Mouse (Mus musculus) forebrain, embryonic 12.5 days (tissue): ENCODE data around the gene Akt1s1. TPM values are rescaled to one million over a fixed set of nuclear protein-coding genes. Genes with fewer than 3 reads are reported as not detected.

Experiments
- ATAC-seq: fragments of 200-750 bp; cut with Nextera tagmentation; 2 replicates; pipeline ENCODE4 v1.8.0; 2017; ENCODE audit warnings: moderate TSS enrichment; ENCODE audit not compliant: low FRiP score
- H3K27ac ChIP-seq: fragments of 300-500 bp; sonication (generic); 2 replicates; pipeline ENCODE4 v1.5.1; 2016; ENCODE audit warnings: mild to moderate bottlenecking
- H3K27me3 ChIP-seq: fragments of 300-500 bp; sonication (generic); 2 replicates; pipeline ENCODE4 v1.6.1; 2016; ENCODE audit warnings: mild to moderate bottlenecking
- H3K36me3 ChIP-seq: fragments of 300-500 bp; sonication (generic); replicated peaks from 2 replicates; pipeline ENCODE4 v1.6.1; 2016; ENCODE audit warnings: mild to moderate bottlenecking
- H3K4me1 ChIP-seq: fragments of 300-500 bp; sonication (generic); 2 replicates; pipeline ENCODE4 v1.6.1; 2016
- H3K4me2 ChIP-seq: fragments of 300-500 bp; sonication (generic); 2 replicates; pipeline ENCODE4 v1.6.1; 2016; ENCODE audit warnings: mild to moderate bottlenecking, moderate library complexity
- H3K4me3 ChIP-seq: fragments of 300-500 bp; sonication (generic); replicated peaks from 2 replicates; pipeline ENCODE4 v1.5.1; 2016; ENCODE audit warnings: mild to moderate bottlenecking
- H3K9ac ChIP-seq: fragments of 300-500 bp; sonication (generic); 2 replicates; pipeline ENCODE4 v1.6.1; 2016; ENCODE audit warnings: mild to moderate bottlenecking
- H3K9me3 ChIP-seq: fragments of 300-500 bp; sonication (generic); 2 replicates; pipeline ENCODE4 v1.6.1; 2016
- WGBS: fragments of 180-500 bp; shearing (Covaris S2); methylation state at CpG from one replicate; pipeline ENCODE4 v1.1.7; 2016; 5-methylcytosine and 5-hydroxymethylcytosine counted together
- polyA plus RNA-seq: library from polyadenylated mRNA; unstranded; fragments of >200 nt; fragmentation: Nextera tagmentation; extraction: Ambion mirVana; gene quantifications from 2 replicates; pipeline ENCODE4 v1.2.1, GENCODE M21; 2016

Gene Akt1s1
- polyA plus RNA-seq, 1 experiment from 2014 or later, result 96.0 TPM

- Histone ChIP-seq H3K36me3 (peaks cover 42% of the 10 kb centered on the region), H3K4me2 (peak overlapping the region; percentile 96), H3K9me3 (no peaks in the 10 kb centered on the region), H3K27ac (no peak overlapping the region), H3K4me3 (peak overlapping the region; percentile 83; the same call in 1 of the 2 replicates), H3K9ac (peak overlapping the region; percentile 89), H3K27me3 (no peaks in the 10 kb centered on the region), H3K4me1 (peaks cover 39% of the 10 kb centered on the region)
- WGBS, result 87% methylated on average over 7 of the region's 7 CpGs
- no peak for ATAC-seq
Observed at GRCm38 (mm10) chr7:44890180-44890579, 41.4 kb downstream of the Akt1s1 start.

DNA sequence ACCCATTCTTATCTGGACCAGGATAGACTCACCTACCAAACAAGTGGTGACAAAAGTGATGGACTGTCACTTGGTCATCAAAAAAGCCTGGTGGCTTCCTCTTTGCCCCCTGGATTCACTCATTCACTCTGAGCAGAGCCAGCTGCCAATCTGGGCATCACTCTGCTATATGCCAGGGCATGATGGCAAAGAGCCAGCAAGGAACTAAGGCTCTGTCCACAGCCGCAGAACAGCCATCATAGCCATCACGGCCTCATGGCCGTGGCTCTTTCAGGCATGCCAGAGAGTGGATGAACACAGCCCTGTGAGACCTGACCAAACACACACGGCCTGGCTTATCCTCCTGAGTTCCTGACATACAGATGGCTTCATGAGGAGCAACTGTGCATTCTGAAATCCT, 41.9 kb downstream of the Akt1s1 start:
- no peak for ATAC-seq
- Histone ChIP-seq H3K4me1 (peaks cover 41% of the 10 kb centered on the region), H3K27me3 (no peaks in the 10 kb centered on the region), H3K9ac (peak overlapping the region; percentile 89), H3K4me3 (peak overlapping the region; percentile 83), H3K9me3 (no peaks in the 10 kb centered on the region), H3K36me3 (peaks cover 37% of the 10 kb centered on the region), H3K4me2 (peak overlapping the region; percentile 96), H3K27ac (0 out of 2 replicates have a peak overlapping the region, but pooled peaks have one; percentile 15)
- WGBS, result 73% methylated on average over 4 of the region's 4 CpGs

DNA sequence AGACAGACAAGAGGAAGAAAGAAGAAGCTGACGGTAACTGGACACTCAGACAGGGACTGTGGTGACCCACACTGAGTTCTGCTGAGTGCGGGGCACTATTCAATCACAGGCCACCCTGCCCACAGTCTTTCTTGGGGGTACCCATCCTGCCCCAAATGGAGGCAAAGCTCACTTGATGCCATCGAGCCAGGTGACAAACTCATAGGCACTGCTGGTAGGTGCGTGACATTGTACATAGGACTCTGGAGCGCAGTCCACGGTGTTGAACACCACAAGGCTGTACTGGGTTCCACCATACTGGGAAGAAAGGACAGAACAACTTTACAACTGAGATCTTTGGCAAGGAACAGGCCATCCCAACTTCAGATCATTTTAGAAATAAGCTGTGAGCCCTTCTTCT, 42.8 kb downstream of the Akt1s1 start:
- Histone ChIP-seq H3K27ac (peak overlapping the region; percentile 98), H3K36me3 (peaks cover 28% of the 10 kb centered on the region), H3K4me2 (peak overlapping the region; percentile 96), H3K9me3 (no peaks in the 10 kb centered on the region), H3K9ac (peak overlapping the region; percentile 89), H3K27me3 (no peaks in the 10 kb centered on the region), H3K4me3 (peak overlapping the region; percentile 83), H3K4me1 (peaks cover 45% of the 10 kb centered on the region)
- ATAC-seq, result no peak
- WGBS, result 20% methylated on average over 6 of the region's 6 CpGs

DNA sequence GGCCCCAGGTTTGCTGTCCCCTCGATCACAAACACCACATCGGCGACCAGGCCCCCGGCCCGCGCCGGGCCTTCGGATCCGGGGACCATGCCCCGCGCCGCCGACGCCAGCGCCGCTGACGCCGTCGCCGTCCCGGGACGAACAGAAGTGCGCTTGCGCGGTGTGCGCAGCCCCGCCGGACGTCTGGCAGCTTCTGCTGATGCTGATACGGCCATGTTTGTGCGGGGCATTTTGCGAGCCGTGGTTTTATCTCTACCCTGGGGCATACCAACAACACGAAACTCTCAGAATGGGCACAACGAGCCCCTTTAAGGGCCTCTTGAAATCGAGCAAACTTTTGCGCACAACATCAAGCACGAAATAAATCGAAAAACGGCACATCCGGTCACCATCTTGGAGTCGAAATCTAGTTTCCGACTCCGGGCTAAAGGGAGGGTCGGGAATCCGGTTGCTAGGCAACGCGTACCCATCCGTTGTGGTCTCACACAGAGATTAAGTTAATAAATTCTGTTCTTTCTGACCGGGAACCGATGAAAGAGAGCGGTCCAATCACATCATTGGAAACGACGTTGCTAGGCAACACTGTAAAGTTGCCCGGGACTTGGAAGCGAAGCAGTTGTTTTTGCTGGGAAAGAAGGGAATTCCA, 43.6 kb downstream of the Akt1s1 start, which contains the start of gene Med25:
Gene Med25, minus strand, starts transcription at position 437 of the 646 bp plus-strand sequence.
- H3K9ac ChIP-seq, result peak within 1 kb of the TSS; percentile 89
- H3K9me3 ChIP-seq, result no peaks in the 10 kb centered on the region
- peak within 1 kb of the TSS; percentile 98 for H3K27ac ChIP-seq
- H3K4me3 ChIP-seq, result peak within 1 kb of the TSS; percentile 83
- H3K4me2 ChIP-seq, result peak within 1 kb of the TSS; percentile 96
- peaks cover 25% of the 10 kb centered on the region for H3K36me3 ChIP-seq
- no peaks in the 10 kb centered on the region for H3K27me3 ChIP-seq
- ATAC-seq, result peak; percentile 82
- WGBS, result under 1% methylated on average over 56 of the region's 56 CpGs
- peaks cover 53% of the 10 kb centered on the region for H3K4me1 ChIP-seq

GRCm38 (mm10) chr7:44893197-44893596, 44.4 kb downstream of the Akt1s1 start:
- WGBS, result 9% methylated on average over 8 of the region's 8 CpGs
- Histone ChIP-seq H3K27ac (peak overlapping the region; percentile 97), H3K4me2 (peak overlapping the region; percentile 47), H3K27me3 (no peaks in the 10 kb centered on the region), H3K9me3 (no peaks in the 10 kb centered on the region), H3K4me3 (peak overlapping the region; percentile 83), H3K9ac (peak overlapping the region; percentile 42), H3K4me1 (peaks cover 61% of the 10 kb centered on the region), H3K36me3 (peaks cover 28% of the 10 kb centered on the region)
- ATAC-seq, result no peak

GRCm38 (mm10) chr7:44894175-44894574, 45.4 kb downstream of the Akt1s1 start:
- Histone ChIP-seq H3K27me3 (no peaks in the 10 kb centered on the region), H3K9ac (no peak overlapping the region), H3K27ac (peak overlapping the region; percentile 97), H3K4me3 (no peak overlapping the region), H3K9me3 (no peaks in the 10 kb centered on the region), H3K36me3 (peaks cover 25% of the 10 kb centered on the region), H3K4me1 (peaks cover 70% of the 10 kb centered on the region), H3K4me2 (peak overlapping the region; percentile 47; the same call in 1 of the 2 replicates)
- 96% methylated on average over 3 of the region's 3 CpGs for WGBS
- no peak for ATAC-seq

GRCm38 (mm10) chr7:44895206-44895592, 46.4 kb downstream of the Akt1s1 start:
- H3K9ac ChIP-seq, result peak overlapping the region; percentile 43; the same call in 1 of the 2 replicates
- no peaks in the 10 kb centered on the region for H3K27me3 ChIP-seq
- 30% methylated on average over 7 of the region's 7 CpGs for WGBS
- peak overlapping the region; percentile 97 for H3K27ac ChIP-seq
- H3K4me1 ChIP-seq, result peaks cover 76% of the 10 kb centered on the region
- peaks cover 29% of the 10 kb centered on the region for H3K36me3 ChIP-seq
- peak overlapping the region; percentile 77 for H3K4me2 ChIP-seq
- no peak for ATAC-seq
- H3K4me3 ChIP-seq, result peak overlapping the region; percentile 62
- no peaks in the 10 kb centered on the region for H3K9me3 ChIP-seq

GRCm38 (mm10) chr7:44895593-44896434, 47.0 kb downstream of the Akt1s1 start, which contains the start of gene Fuz:
Fuz (plus strand) TSS chr7:44896079.
- peak; percentile 75 for ATAC-seq
- WGBS, result under 1% methylated on average over 34 of the region's 34 CpGs
- Histone ChIP-seq H3K4me1 (peaks cover 76% of the 10 kb centered on the region), H3K27ac (peak within 1 kb of the TSS; percentile 97), H3K4me2 (peak within 1 kb of the TSS; percentile 77), H3K36me3 (peaks cover 29% of the 10 kb centered on the region), H3K27me3 (no peaks in the 10 kb centered on the region), H3K9ac (peak within 1 kb of the TSS; percentile 71), H3K9me3 (no peaks in the 10 kb centered on the region), H3K4me3 (peak within 1 kb of the TSS; percentile 62)

DNA sequence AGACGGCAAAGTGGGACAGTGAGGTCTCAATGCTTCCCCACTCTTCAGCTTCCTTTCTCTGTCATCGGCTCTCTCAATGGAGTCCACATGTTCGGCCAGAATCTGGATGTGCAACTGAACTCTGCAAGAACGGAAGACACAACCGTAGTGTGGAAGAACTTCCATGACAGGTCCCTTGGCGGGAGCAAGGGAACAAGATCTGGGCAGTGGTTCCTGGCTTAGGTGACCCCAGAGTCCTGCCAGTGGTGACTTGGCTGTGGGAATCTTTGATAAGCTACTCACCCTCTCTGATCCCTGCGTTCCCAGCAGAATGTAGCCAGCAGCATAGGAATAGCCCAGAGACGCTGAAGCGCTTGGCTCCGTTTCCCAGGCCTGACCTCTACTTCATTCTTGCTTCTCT, 47.7 kb downstream of the Akt1s1 start:
- Histone ChIP-seq H3K4me3 (peak overlapping the region; percentile 62), H3K9me3 (no peaks in the 10 kb centered on the region), H3K4me2 (peak overlapping the region; percentile 77), H3K36me3 (peaks cover 31% of the 10 kb centered on the region), H3K9ac (peak overlapping the region; percentile 71), H3K27me3 (no peaks in the 10 kb centered on the region), H3K4me1 (peaks cover 76% of the 10 kb centered on the region), H3K27ac (peak overlapping the region; percentile 97)
- WGBS, result 33% methylated on average over 10 of the region's 10 CpGs
- no peak for ATAC-seq

DNA sequence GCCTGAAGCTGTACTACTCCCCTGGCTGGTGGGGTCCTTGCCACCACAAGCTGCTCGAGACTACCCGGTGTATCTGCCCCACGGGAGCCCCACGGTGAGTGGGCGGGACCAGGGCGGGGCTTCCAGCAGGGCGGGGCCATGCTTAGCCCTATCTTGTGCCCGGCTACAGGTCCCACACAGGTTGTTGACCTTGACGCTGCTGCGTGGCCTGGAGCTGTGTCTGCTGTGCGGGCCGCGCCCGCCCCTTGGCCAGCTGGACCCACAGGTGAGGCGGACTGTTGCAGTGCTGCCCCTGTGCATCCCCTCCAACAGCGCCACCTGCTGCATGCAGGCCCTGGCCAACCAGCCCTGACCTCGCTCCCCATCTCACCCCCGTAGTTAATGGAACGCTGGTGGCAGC, 49.8 kb downstream of the Akt1s1 start:
- WGBS, result 39% methylated on average over 19 of the region's 19 CpGs
- Histone ChIP-seq H3K27me3 (no peaks in the 10 kb centered on the region), H3K27ac (no peak overlapping the region), H3K4me3 (no peak overlapping the region), H3K36me3 (peaks cover 51% of the 10 kb centered on the region), H3K4me1 (peaks cover 71% of the 10 kb centered on the region), H3K4me2 (0 out of 2 replicates have a peak overlapping the region, but pooled peaks have one; percentile 8), H3K9me3 (no peaks in the 10 kb centered on the region), H3K9ac (no peak overlapping the region)
- no peak for ATAC-seq

DNA sequence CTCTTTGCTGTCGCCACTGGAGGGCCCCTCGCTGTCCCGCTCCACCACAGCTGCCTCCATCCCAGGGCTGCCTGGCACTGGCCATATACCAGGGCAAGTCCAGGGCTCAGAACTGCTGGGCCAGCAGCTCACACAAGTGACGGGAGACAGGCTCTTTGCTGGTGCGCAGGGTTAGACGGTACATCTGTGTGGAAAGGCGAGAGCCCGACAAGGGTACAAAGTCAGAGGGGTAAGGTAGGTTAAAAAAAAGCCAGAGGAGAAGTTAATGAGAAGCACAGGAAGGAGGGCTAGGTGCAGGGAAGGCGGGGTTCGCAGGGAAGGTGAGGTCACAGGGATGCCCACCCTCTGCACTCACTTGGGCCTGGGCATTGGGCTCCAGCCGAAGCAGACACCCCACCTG, 51.8 kb downstream of the Akt1s1 start:
- H3K4me3 ChIP-seq, result no peak overlapping the region
- H3K9ac ChIP-seq, result peak overlapping the region; percentile 25; the same call in 1 of the 2 replicates
- peak overlapping the region; percentile 63 for H3K27ac ChIP-seq
- H3K4me1 ChIP-seq, result peaks cover 54% of the 10 kb centered on the region
- ATAC-seq, result no peak
- H3K4me2 ChIP-seq, result no peak overlapping the region
- H3K27me3 ChIP-seq, result no peaks in the 10 kb centered on the region
- peaks cover 71% of the 10 kb centered on the region for H3K36me3 ChIP-seq
- no peaks in the 10 kb centered on the region for H3K9me3 ChIP-seq
- 83% methylated on average over 11 of the region's 11 CpGs for WGBS

DNA sequence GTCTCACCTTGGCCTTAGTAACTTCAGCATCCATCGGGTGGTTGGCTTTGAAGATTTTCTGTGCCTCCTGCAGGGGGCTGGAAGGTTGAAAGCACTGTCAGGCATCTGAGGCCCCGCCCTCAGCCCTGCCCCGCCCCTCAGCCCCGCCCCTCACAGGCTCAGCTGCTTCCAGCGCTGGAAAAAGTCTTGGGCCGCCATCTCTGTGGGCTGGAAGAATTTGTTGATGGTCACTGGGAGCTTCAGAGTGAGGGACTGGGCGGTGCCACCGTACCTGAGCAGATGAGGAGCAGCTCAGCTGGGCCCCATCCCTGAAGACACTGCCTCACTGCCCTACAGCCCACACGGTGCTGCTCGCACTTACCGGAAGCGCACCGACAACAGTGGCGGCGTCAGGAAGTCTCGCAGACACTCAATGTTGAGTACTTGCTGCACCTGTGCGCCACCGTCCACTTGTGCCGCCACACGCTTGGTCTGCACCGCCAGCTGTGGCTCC, 52.5 kb downstream of the Akt1s1 start:
- Histone ChIP-seq H3K27ac (peak overlapping the region; percentile 56), H3K4me3 (peak overlapping the region; percentile 20), H3K36me3 (peaks cover 77% of the 10 kb centered on the region), H3K4me2 (peak overlapping the region; percentile 53), H3K4me1 (peaks cover 53% of the 10 kb centered on the region), H3K27me3 (no peaks in the 10 kb centered on the region), H3K9ac (no peak overlapping the region), H3K9me3 (no peaks in the 10 kb centered on the region)
- peak; percentile 44 for ATAC-seq
- WGBS, result 16% methylated on average over 21 of the region's 21 CpGs
